Mouse (Mus musculus): Measurements from ENCODE around the gene Fbxo9.

GRCm38 (mm10) chr9:78109656-78110055 is 791 bp upstream of the Fbxo9 start:
- no peak for TF ChIP-seq CTCF (IDR thresholded peaks at IDR 0.05; ENCODE audit: control insufficient read depth, insufficient read depth, insufficient replicate concordance, low read depth, low read length)
- no peak for TF ChIP-seq POLR2A (IDR thresholded peaks at IDR 0.05; ENCODE audit: control insufficient read depth, low read depth, low read length)

Data from testis, adult 2 months (tissue).